10 mouse cellular contexts compared by ENCODE assay signal in genomic region chr16:87284835-87285510, GRCm38 (mm10).
DNase-seq lines count a peak whose midpoint lies in the region; ATAC-seq lines count a peak whose summit lies in the region.
"Had no signal": no experiment of that assay in that cellular context is flagged by ENCODE, and none has a peak within 500 bp of the region (broad histone marks: within the 10 kb centered on the region; RNA-seq: fewer than 3 reads in every experiment).

No protein-coding gene starts in this region.

- H3K4me3 ChIP-seq in heart, embryonic 12.5 days = no peak overlapping the region
- H3K4me3 ChIP-seq: stomach, embryonic 15.5 days had no signal

- no peaks in the 10 kb centered on the region for H3K27me3 ChIP-seq in heart, embryonic 12.5 days (replicated peaks)
- H3K27me3 ChIP-seq in splenic B cell, adult 2 months (ENCODE audit: control insufficient read depth, insufficient read depth, low read length, poor library complexity, severe bottlenecking) = no peaks in the 10 kb centered on the region
- H3K27me3 ChIP-seq: stomach, embryonic 15.5 days had no signal

- H3K4me2 ChIP-seq in heart, embryonic 12.5 days = no peak overlapping the region
- H3K4me2 ChIP-seq: stomach, embryonic 15.5 days had no signal

- peak; percentile 36; the same call in 1 of the 2 replicates for ATAC-seq in heart, embryonic 12.5 days (ENCODE audit: insufficient number of reproducible peaks, low FRiP score)

- H3K36me3 ChIP-seq in heart, embryonic 12.5 days = no peaks in the 10 kb centered on the region
- no peaks in the 10 kb centered on the region for H3K36me3 ChIP-seq in splenic B cell, adult 2 months (ENCODE audit: control insufficient read depth, insufficient read depth, low read length, poor library complexity, severe bottlenecking)
- H3K36me3 ChIP-seq: stomach, embryonic 15.5 days had no signal

- no peak overlapping the region for H3K9ac ChIP-seq in heart, embryonic 12.5 days
- H3K9ac ChIP-seq: stomach, embryonic 15.5 days had no signal

- no peaks in the 10 kb centered on the region for H3K4me1 ChIP-seq in heart, embryonic 12.5 days (replicated peaks)
- H3K4me1 ChIP-seq: stomach, embryonic 15.5 days had no signal

- no peak for DNase-seq in heart, adult 8-10 months (ENCODE audit: low spot score)
- DNase-seq in retina, embryonic 14.5 days (ENCODE audit: low spot score) = peak; percentile 6
- DNase-seq in retina, postnatal 1 day = no peak
- DNase-seq in embryo, embryonic 11 days = peak; percentile 41
- DNase-seq in splenic B cell, adult 2 months (ENCODE audit: low read depth, low spot score) = peak; percentile 50
- DNase-seq in cerebellum, adult 9-11 months = no peak
- DNase-seq in frontal cortex, postnatal 36 days (ENCODE audit: low spot score in 2 of 2) = no peak
- DNase-seq: cerebellum, postnatal 10 days had no signal

- WGBS in heart, embryonic 12.5 days = 43% methylated on average over 7 of the region's 7 CpGs

- H3K9me3 ChIP-seq in heart, embryonic 12.5 days (replicated peaks) = 0 out of 2 replicates have a peak, but pooled peaks cover 5% of the 10 kb centered on the region
- H3K9me3 ChIP-seq: stomach, embryonic 15.5 days had no signal

- H3K27ac ChIP-seq in heart, embryonic 12.5 days (ENCODE audit: poor library complexity, severe bottlenecking) = no peak overlapping the region
- H3K27ac ChIP-seq: stomach, embryonic 15.5 days had no signal

Comparison
In these comparisons a context has a peak if more than half of its experiments do, and no peak if none do; other contexts are left out.
1. DNase-seq: peak in retina, embryonic 14.5 days (single experiment), embryo, embryonic 11 days (single experiment) and splenic B cell, adult 2 months (single experiment); none in heart, adult 8-10 months (single experiment), retina, postnatal 1 day (single experiment), cerebellum, adult 9-11 months (single experiment) and frontal cortex, postnatal 36 days (0 of 2).